Mouse (Mus musculus) forebrain, postnatal 0 days (tissue): ENCODE measurements at regions not wholly inside any gene's neighbourhood (a gene's known extent, or its start where the extent isn't known, plus 50 kb on each side); places are given as distances from the start of the nearest gene placed in this dataset.

ENCODE experiments used
- ATAC-seq: fragments of 200-750 bp; cut with Nextera tagmentation; 2 replicates; pipeline ENCODE4 v1.8.0; 2017; ENCODE audit warnings: mild to moderate bottlenecking, moderate library complexity
- DNase-seq: peaks from one replicate; pipeline ENCODE4 v3.0.0-alpha.2; 2015
- H3K27ac ChIP-seq: fragments of 300-500 bp; sonication (generic); 2 replicates; pipeline ENCODE4 v1.5.1; 2014; ENCODE audit warnings: low read depth, mild to moderate bottlenecking, antibody characterized with exemption, low read length, moderate library complexity, mixed read lengths
- H3K27me3 ChIP-seq: fragments of 300-500 bp; sonication (generic); 2 replicates; pipeline ENCODE4 v1.6.1; 2014; ENCODE audit warnings: mild to moderate bottlenecking, low read length, mixed read lengths; ENCODE audit not compliant: insufficient read depth
- H3K36me3 ChIP-seq: fragments of 300-500 bp; sonication (generic); 2 replicates; pipeline ENCODE4 v1.6.1; 2014; ENCODE audit warnings: mild to moderate bottlenecking, moderate library complexity; ENCODE audit not compliant: insufficient read depth
- H3K4me1 ChIP-seq: fragments of 300-500 bp; sonication (generic); 2 replicates; pipeline ENCODE4 v1.6.1; 2014; ENCODE audit warnings: antibody characterized with exemption; ENCODE audit not compliant: insufficient read depth
- H3K4me2 ChIP-seq: fragments of 300-500 bp; sonication (generic); 2 replicates; pipeline ENCODE4 v1.6.1; 2014; ENCODE audit warnings: low read depth, mild to moderate bottlenecking, moderate library complexity
- H3K4me3 ChIP-seq: fragments of 300-500 bp; sonication (generic); 2 replicates; pipeline ENCODE4 v1.5.1; 2014; ENCODE audit warnings: low read depth, low read length, mixed read lengths
- H3K9ac ChIP-seq: fragments of 300-500 bp; sonication (generic); 2 replicates; pipeline ENCODE4 v1.6.1; 2014; ENCODE audit warnings: mild to moderate bottlenecking
- H3K9me3 ChIP-seq: fragments of 300-500 bp; sonication (generic); 2 replicates; pipeline ENCODE4 v1.6.1; 2016; ENCODE audit warnings: low read length
- CTCF ChIP-seq: sonication (generic); IDR thresholded peaks from 2 replicates; pipeline ENCODE4 v1.5.1; 2016; ENCODE audit warnings: antibody characterized with exemption, control low read depth, low read depth
- WGBS: fragments of 180-500 bp; shearing (Covaris S2); extraction: QIAGEN DNeasy Blood & Tissue Kit; methylation state at CpG from one replicate; pipeline ENCODE4 v1.1.7; 2014; 5-methylcytosine and 5-hydroxymethylcytosine counted together

DNA sequence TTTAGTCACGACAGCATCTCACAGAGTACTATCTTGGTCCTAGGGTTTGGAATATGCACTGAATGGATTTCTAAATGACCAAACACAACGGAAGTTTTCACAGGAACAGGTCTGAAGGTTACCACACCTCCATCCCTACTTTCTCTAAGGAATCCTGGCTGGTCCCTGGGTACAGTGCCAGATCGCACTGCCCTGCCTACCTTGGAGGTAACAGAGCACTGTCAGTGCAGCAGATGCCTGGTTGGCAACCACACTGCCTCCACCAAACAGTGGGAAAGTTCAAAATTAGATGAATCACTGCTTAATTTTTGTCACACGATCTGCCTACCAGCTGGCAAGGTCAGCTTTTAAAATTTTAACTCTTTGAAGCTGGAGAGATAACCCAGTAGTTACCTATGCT is 111.6 kb downstream of the Kcnj2 start:
- no peaks in the 10 kb centered on the region for H3K36me3 ChIP-seq
- no peaks in the 10 kb centered on the region for H3K9me3 ChIP-seq
- no peak overlapping the region for H3K4me2 ChIP-seq
- no peak for DNase-seq
- WGBS, result 75% methylated on average over 4 of the region's 4 CpGs
- H3K27ac ChIP-seq, result no peak overlapping the region
- no peak for ATAC-seq
- H3K4me3 ChIP-seq, result no peak overlapping the region
- TF ChIP-seq CTCF, result no peak
- H3K9ac ChIP-seq, result no peak overlapping the region
- H3K4me1 ChIP-seq, result no peaks in the 10 kb centered on the region
- no peaks in the 10 kb centered on the region for H3K27me3 ChIP-seq

DNA sequence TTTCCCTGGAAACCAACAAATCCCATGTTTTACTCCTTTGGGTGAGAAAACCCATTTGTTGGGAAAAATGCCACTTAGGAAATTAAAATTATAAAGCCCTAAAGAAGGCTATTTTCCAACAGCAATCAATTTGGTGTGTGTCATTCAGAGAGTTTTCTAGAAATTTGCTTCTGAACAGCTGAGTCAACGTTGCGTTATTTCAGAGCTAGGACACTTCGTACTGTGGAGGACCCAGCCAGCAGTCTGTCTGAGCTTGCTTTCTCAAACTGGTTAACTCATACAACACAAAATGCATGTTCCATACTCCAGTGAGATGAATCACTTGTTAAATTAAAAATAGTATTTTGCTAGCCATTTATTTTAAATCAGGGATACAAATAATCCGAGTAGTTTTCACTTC is 131.5 kb downstream of the Kcnj2 start:
- no peak for TF ChIP-seq CTCF
- Histone ChIP-seq H3K4me2 (no peak overlapping the region), H3K9ac (no peak overlapping the region), H3K4me1 (0 out of 2 replicates have a peak, but pooled peaks cover 5% of the 10 kb centered on the region), H3K9me3 (no peaks in the 10 kb centered on the region), H3K27ac (no peak overlapping the region), H3K4me3 (no peak overlapping the region), H3K36me3 (no peaks in the 10 kb centered on the region), H3K27me3 (no peaks in the 10 kb centered on the region)
- WGBS, result 45% methylated on average over 4 of the region's 4 CpGs
- peak; percentile 20 for DNase-seq
- no peak for ATAC-seq

DNA sequence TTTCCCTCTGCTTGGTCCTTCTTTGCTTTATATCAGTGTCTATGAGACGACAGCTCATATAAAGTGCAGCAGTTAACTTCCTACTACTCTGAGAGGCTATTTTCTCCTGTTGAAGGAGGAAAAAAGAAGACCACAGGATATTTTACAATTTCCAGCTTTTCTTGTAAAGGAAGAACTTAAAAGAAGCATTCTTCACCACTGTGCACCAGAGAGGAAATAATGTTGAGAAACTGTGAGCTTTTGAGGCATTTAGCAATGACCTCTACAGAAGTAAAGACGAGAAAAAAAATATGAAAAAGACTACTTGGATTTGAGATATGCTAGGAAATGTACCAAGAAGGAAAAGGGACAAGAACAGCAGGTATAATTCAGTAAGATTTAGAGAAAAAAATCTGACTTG is 134.5 kb downstream of the Kcnj2 start:
- no peaks in the 10 kb centered on the region for H3K27me3 ChIP-seq

GRCm38 (mm10) chr11:111202780-111203179 is 136.8 kb downstream of the Kcnj2 start:
- Histone ChIP-seq H3K4me2 (no peak overlapping the region), H3K9ac (no peak overlapping the region), H3K9me3 (no peaks in the 10 kb centered on the region), H3K36me3 (no peaks in the 10 kb centered on the region), H3K27me3 (no peaks in the 10 kb centered on the region), H3K4me1 (no peaks in the 10 kb centered on the region), H3K27ac (no peak overlapping the region), H3K4me3 (no peak overlapping the region)
- ATAC-seq, result no peak
- TF ChIP-seq CTCF, result no peak
- DNase-seq, result no peak

More for the DNA sequence above, 134.5 kb downstream of the Kcnj2 start:
- Histone ChIP-seq H3K9ac (no peak overlapping the region), H3K4me1 (0 out of 2 replicates have a peak, but pooled peaks cover 5% of the 10 kb centered on the region), H3K36me3 (no peaks in the 10 kb centered on the region), H3K4me2 (no peak overlapping the region), H3K9me3 (no peaks in the 10 kb centered on the region), H3K27ac (no peak overlapping the region), H3K4me3 (no peak overlapping the region)
- WGBS, result 65% methylated on average over 2 of the region's 2 CpGs
- TF ChIP-seq CTCF, result no peak
- DNase-seq, result no peak
- no peak for ATAC-seq

DNA sequence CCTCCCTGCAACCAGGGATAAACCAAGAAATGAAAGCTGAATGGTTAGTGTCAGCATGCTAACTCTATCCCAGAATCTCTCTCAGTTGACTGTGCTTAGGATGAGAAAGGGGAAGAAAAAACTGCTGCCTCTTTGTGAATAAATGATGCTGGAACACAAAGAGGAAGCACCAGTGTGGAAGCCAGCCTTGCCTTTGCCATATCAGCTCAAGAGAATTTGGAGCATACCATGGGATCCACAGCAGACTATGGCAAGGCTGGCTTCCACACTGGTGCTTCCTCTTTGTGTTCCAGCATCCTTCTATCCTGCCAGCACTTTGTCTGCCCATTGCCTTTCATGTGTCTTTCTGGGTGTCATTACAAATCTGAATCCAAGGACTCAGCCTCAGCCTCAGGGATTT is 144.6 kb downstream of the Kcnj2 start:
- no peak overlapping the region for H3K9ac ChIP-seq
- ATAC-seq, result no peak
- no peak overlapping the region for H3K27ac ChIP-seq
- no peak overlapping the region for H3K4me3 ChIP-seq
- H3K4me2 ChIP-seq, result no peak overlapping the region
- peaks cover 7% of the 10 kb centered on the region; the same call in 1 of the 2 replicates for H3K4me1 ChIP-seq
- H3K36me3 ChIP-seq, result no peaks in the 10 kb centered on the region
- TF ChIP-seq CTCF, result no peak
- no peaks in the 10 kb centered on the region for H3K27me3 ChIP-seq
- DNase-seq, result no peak
- no peaks in the 10 kb centered on the region for H3K9me3 ChIP-seq

DNA sequence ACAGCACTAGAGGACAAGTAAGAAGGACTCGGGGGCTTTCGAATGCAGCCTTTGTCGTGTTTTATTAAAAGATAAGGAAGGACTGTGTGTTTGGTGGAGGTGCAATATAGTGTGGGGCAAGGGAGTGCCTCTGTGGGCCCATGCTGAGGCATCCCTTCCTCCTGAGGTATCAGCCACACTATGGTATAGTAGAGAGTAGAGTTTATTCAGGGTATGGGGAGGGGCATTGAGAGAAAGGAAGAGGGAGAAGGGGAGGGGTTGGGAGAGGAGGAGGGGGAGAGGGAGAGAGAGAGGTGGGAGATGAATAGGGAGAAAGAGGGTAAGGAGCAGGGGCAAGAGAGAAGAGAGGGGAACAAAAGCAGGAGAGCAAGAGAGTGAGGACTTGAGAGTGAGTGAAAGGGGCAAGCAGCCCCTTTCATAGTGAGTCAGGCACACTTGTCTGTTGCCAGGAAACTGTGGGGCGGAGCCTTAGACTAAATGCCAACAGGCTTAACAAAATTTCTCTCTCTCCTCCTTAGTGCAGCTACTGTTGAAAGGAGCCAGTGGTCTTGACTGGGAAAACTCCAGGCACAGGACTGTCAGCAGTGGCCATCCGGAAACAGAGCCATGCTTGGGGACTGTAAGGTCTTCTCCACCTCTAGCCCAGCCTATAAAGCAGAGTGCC is 146.2 kb downstream of the Kcnj2 start:
- peaks cover 7% of the 10 kb centered on the region; the same call in 1 of the 2 replicates for H3K4me1 ChIP-seq
- no peak overlapping the region for H3K4me3 ChIP-seq
- 22% methylated on average over 5 of the region's 5 CpGs for WGBS
- H3K27ac ChIP-seq, result peak overlapping the region; percentile 15; the same call in 1 of the 2 replicates
- TF ChIP-seq CTCF, result no peak
- H3K9me3 ChIP-seq, result no peaks in the 10 kb centered on the region
- DNase-seq, result peak; percentile 68
- no peaks in the 10 kb centered on the region for H3K36me3 ChIP-seq
- H3K27me3 ChIP-seq, result no peaks in the 10 kb centered on the region
- no peak overlapping the region for H3K9ac ChIP-seq
- H3K4me2 ChIP-seq, result peak overlapping the region; percentile 11; the same call in 1 of the 2 replicates
- peak; percentile 83 for ATAC-seq

- H3K4me3 ChIP-seq, result no peak overlapping the region
- no peaks in the 10 kb centered on the region for H3K36me3 ChIP-seq
- no peaks in the 10 kb centered on the region for H3K27me3 ChIP-seq
- H3K9ac ChIP-seq, result no peak overlapping the region
- H3K27ac ChIP-seq, result peak overlapping the region; percentile 15; the same call in 1 of the 2 replicates
- peak; percentile 18 for DNase-seq
- no peaks in the 10 kb centered on the region for H3K9me3 ChIP-seq
- 9% methylated on average over 5 of the region's 5 CpGs for WGBS
- no peak for TF ChIP-seq CTCF
- peaks cover 7% of the 10 kb centered on the region; the same call in 1 of the 2 replicates for H3K4me1 ChIP-seq
- ATAC-seq, result no peak
- peak overlapping the region; percentile 11; the same call in 1 of the 2 replicates for H3K4me2 ChIP-seq
These were observed 146.9 kb downstream of the Kcnj2 start for GRCm38 (mm10) chr11:111212702-111213328.
